Mouse (Mus musculus): Measurements from ENCODE around the gene Nop10.
"Not testable (repeated sequence)": the region's sequence is repeated elsewhere in the genome, so short reads cannot be mapped to it uniquely, and the experiment has no call there.

Nop10 gene

DNA sequence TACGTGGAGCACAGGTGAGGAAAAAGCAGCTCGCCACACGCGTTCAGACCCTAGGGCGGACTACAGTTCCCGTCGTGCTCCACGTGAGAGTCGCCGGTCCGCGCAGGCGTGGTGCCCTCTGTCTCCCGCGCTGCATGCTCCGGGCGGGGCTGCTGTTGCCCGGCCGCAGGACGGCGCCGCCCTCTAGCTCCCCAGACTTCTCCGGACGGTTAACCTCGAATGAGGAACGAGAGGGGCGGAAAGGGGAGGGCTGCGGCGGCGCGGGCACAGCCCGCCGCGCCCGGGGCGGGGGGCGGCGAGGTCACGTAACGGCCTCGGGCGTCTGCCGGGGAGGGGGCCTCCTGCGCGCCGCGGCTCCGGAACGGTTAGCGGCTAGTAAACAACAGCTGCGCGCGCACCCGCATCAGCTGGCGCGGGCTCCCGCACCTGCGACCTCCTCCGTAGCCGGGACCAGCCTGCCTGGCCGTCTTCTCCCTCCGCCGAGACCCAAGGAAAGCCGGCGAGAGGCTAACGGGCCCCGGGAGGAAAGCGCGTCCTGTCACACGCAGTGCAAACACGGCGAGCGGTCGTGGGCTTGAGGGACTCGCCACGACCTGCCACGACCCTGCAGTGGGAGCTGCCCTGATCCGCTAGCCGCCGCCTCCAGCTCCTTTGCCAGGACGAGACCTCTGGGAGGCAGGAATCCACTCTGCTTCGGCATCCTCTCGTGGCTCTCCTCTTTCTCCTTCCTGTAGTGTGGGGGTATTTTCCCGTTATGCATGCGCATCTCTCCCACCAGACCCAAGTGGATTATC lies 3.9 kb downstream of the Nop10 start, which contains the start of gene Slc12a6:
TSS of gene Slc12a6 (plus strand) at position 378 of the 794 bp plus-strand sequence.
- peak; percentile 81 for DNase-seq (ENCODE audit: low read depth)

DNA sequence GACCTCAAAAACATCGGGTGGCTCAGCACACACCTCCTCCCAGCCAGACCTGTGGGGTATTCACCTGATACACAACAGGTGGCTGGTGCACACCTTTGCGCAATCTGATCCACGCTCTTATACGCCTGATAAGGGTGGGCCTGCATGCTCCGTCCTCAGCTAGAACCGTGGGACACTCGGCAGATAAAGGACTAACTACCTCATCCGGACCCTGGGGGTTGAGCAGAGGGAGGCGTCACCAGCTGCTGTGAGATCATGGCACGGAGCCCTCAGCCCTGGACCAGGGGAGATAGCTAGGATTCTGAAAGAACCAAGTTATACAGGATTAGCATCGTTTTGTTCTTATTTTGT lies 4.5 kb downstream of the Nop10 start, which contains the start of gene Gm21985:
TSS of gene Gm21985 (plus strand) at position 73 of the 351 bp plus-strand sequence.
- DNase-seq (ENCODE audit: low read depth), result no peak

DNA sequence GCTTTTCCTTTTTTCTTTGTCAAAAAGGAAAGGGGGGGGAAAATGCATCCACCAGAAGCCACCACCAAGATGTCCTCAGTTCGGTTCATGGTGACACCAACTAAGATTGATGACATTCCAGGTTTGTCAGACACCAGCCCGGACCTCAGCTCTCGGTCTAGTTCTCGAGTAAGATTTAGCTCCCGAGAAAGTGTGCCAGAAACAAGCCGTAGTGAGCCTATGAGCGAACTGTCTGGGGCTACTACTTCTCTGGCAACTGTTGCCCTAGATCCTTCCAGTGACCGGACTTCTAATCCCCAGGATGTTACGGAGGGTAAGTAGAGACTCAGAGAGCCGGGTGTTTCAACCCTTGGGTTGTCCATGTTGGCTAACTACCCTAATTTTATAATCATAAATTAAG lies 5.1 kb downstream of the Nop10 start:
- DNase-seq (ENCODE audit: low read depth), result no peak

DNA sequence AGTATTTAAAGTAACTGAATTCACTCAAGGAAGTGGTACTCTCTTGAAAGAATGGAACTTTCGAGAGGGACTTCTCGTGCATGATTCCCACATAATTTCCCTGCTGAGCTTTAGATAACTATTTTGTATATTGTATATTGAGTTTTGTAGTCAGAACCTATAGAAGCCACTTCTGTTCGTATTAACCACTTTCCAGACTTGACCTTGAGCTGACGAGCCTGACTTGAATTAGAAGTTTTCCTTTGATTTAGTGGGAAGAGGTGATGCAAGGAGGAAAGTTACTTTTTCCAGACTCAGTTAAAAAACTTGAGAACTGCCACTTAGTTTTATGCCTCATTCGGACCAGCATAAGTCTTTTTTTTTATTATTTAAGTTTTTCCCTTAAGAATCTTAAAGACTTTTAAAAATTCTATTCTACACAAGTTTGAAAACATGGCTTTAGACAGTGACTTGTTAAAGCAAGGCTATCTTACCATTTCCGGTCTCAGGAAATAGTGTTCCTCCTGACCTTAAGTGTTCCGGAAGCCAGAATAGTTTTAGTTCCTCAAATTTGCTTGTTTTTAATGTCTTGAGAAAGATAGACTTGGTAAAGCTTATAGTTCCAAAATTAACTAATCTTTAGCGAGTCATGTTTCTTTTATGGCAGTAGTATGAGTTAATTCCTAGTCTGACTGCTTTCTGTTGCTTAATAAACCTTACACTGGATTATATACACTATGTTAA lies 6.0 kb downstream of the Nop10 start:
- DNase-seq (ENCODE audit: low read depth), result no peak

DNA sequence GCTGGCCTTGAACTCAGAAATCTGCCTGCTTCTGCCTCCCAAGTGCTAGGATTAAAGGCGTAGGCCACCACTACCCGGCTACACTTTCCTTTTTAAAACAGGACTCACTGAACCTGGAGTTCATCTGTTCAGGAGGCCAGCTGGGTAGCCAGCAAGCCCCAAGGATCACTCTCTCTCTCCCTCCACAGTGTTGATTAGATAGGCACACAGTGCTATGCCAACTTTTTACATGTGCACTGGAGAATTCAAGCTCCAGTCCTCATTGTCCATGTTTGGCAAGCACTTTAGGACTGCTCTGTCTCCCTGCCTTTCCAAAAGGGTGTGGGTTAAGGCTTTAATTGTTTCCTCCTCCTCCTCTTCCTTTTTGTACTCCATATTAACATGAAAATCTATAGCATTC lies 8.3 kb downstream of the Nop10 start:
- DNase-seq (ENCODE audit: low read depth), result no peak

DNA sequence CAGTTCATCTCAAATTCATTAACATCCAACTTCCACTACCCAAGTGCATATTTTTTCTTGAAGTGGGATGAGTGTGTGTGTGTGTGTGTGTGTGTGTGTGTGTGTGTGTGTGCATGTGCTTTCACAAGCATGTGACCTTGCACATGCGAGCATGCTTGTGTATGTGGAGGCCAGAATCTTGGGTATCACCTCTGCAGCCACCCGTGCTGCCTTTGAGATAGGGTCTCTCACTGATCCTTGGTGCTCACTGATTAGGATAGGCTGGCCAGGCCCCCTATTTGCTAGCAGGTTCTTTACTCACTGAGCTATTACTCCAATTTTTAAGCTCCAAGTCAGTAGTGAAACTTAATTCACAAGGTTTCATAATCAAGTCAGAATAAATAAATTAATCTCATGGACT lies 11.2 kb downstream of the Nop10 start:
- DNase-seq (ENCODE audit: low read depth), result no peak

DNA sequence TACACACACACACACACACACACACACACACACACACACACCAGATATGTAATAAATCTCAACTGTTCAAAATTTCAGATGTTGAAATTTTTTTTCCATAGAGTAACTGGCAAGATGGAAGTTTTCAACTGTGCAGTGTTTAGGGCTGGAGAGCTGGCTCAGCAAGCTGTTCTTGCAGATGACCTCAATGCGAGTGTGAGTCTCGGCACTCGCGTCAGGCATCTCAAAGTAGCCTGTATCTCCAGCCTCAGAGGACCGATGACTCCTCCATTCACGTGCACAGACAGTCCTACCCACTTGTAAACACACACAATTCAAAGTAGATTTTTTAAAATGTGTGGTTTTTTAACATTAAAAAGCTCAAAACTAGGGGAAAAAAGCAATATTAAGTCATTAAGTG lies 11.7 kb downstream of the Nop10 start:
- DNase-seq (ENCODE audit: low read depth), result no peak

DNA sequence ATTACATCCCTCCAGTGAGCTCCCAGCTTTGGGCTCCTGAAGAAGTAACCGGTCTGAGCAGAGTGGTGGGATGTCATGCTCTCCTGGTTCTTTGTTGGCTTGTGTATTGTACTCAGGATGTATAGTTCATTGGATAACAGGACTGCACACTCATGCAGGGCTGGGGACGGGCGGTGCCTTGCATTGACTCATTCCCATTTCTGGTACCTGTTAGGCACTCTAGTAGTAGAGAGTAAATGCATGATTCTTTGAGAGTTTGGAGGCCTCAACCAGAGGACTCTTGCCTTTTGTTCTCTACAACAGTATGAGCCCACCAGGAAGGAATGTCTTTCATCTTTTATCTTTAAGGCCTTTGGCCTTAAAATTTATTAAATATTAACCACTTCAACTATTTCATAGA lies 15.1 kb downstream of the Nop10 start:
- DNase-seq (ENCODE audit: low read depth), result no peak

DNA sequence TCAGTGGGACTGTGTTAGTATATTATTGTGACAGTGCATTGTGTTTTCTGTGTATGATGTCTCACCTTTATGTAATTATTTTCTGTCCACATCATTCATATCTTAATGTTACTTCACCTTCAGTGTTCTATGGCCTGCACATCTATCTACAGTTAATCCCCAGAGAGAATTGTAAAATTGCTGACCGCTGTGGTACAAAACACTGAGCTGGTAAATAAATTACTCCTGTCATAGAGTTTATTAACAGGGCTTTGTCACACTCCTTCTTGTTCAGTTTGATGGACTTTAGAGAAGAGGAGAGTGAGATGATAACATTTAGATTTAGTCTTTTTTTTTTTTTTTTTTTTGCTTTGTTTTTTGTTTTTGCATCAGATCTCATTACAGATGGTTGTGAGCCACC lies 21.1 kb downstream of the Nop10 start:
- no peak for DNase-seq (ENCODE audit: low read depth)

DNA sequence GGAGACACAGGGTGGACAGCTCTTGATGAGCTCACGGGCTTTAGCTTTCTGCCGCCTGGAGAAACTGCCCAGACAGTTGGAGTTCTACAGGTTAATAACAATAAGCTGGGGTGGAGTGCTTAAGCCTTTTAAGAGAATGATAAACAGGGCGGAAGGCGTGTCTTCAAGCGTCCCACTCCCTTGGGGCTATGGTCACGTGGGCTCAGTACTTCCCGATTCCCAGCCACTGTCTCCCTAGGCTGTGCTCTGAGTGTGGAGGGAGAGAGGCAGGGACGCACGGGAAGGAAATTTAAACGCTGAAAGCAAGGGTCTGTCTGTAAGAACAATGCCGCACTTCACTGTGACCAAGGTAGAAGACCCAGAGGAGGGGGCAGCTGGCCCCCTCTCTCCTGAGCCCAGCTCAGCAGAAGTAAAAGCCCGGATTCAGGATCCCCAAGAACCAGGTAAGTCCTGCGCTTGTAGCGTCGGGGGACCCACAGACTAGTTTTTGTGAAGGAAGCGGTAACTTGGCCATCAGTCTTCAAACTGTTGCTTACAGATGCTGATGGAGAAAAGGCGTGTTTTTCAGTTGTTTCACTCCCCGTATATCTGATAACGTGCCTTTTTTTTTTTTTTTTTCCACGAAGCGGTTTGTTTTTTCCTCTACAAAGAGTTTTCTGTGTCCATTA lies 22.8 kb downstream of the Nop10 start:
- DNase-seq (ENCODE audit: low read depth), result peak; percentile 62

DNA sequence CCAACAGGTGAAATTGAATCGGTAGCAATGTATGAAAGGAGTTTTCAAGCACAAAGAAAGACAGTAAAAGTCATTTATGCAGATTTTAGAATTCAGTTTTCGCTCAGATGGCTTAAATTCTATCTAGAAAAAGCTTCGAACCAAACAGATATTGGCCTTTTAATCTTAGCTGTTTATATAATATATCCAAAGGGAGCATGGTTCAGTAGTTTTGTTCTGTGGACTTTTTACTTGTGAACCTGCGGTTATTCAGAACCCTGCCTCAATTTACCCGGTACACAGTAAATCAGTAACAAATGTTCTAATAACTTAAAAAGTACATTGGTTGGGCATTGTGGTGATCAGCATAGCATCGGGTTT lies 23.3 kb downstream of the Nop10 start:
- DNase-seq (ENCODE audit: low read depth), result no peak

DNA sequence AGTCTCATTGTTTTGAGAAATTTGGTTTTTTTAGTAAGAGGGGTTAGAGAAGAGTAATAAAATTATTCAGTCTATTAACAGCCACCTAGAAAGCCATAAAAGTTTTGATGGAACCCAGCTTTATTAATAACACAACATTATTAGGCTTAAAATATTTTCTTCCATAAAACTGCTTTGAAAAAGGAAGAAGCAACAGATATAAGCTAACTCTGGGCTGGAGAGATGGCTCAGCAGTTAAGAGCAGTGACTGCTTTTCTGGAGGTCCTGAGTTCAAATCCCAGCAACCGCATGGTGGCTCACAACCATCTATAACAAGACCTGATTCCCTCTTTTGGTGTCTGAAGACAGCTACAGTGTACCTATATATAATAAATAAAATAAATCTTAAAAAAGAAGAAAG lies 24.3 kb downstream of the Nop10 start:
- not testable (repeated sequence) for DNase-seq (ENCODE audit: low read depth)

DNA sequence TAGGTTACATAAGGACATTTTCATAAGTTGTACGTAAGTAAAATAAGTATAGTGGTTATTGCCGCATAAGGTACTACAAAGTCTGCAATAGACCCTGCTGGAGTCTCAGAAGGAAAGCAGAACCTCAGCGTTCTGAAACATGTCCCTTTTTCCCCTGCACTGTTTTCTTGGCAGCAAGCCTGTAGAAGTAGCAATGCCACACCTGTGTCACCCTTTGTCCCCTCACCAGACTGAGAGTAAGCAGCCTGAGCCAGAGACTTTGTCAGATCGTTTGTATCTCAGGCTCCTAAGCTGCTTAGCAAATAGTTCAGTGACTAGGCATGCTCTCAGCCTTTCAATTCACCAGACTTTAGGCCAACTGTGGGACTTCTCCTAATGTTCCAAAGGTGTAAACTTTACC lies 25.3 kb downstream of the Nop10 start:
- no peak for DNase-seq (ENCODE audit: low read depth)

DNA sequence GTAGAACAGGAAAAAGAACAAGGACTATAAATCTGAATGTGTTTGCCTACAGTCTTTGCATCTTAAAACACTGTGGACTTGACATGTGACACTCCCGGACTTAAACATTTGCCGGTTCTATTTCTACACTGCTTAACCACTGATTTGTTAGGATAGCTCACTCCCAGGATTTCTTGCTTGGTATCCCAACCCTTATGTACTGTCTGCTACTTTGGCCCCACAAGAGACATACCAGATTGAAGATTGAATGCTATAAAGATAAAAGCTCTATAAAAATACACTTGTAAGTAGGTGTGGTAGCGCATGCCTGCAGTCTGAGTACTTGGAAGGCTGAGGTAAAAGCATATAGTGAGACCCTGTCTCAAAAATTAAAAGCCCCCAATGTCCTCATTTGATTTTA lies 27.8 kb downstream of the Nop10 start:
- DNase-seq (ENCODE audit: low read depth), result no peak

DNA sequence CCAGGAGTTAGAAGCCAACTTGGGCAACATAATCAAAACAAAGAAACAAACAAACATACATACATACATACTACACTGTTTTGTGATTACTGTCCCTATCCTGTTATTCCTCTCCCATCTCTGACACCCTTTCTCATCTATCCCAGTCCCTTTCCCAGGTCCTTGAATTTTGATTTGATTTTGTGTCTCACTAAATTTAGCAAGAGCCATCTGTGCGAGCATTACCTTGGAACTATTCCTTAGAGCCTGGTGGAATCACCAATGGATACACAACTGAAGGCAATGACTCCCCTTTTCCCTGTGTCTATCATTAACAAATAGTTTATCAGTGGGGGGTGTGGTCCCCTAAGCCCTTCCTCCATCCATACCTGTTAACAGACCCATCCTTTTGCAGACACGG lies 31.1 kb downstream of the Nop10 start:
- DNase-seq (ENCODE audit: low read depth), result no peak

DNA sequence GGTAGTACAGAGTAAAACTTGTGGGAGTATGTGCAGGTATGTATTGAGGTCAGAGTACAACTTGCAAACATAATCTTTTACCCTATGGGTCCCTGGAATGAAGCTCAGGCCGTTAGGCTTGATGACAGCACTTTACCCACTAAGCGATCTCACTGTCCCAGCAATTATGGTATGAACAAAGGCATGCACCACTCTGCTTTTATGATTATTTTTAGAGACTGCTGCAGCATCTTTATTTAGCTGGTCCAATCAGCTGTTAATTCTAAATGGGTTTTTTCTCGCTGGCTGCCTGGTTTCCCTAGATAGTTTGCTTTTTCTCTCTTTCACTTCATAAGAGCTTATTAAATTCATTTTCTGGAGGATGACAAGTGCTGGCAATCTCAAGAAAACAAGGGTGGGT lies 34.5 kb downstream of the Nop10 start:
- DNase-seq (ENCODE audit: low read depth), result no peak

DNA sequence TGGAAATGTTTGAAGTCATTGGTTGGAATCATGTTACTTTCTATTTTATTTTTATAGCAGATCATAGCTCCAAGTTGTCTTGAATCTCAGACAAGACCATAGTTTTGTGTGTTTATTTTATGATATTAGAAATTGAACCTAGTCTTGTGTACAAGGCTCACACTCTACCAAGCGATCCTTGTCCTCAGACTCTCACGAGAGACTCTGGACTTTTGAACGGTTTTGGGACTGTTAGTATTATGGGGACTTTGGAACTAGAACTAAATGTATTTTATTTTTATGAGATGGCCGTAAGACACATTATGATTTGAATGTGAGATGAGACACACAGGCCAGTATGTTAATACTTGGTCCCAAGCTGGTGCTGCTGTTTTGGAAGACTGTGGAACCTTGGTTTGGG lies 36.5 kb downstream of the Nop10 start:
- DNase-seq (ENCODE audit: low read depth), result no peak

DNA sequence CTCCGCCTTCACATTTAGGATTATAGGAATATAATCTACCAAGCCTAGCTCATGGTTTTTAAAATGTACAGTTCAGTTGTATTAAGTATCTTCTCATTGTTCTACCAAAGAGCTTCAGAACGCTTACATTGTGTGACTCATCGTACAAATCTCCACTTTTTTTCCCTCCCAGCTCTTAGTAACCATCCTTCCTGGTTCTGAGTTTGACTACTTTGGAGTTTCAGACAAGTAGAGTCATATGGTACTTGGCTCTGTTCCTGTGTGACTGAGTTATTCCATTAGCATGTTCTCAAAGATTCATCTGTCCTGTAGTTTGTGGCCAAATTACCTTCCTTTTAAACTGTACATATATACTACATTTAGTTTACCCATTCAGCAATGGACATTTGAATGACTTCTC lies 46.9 kb downstream of the Nop10 start:
- no peak for DNase-seq (ENCODE audit: low read depth)

DNA sequence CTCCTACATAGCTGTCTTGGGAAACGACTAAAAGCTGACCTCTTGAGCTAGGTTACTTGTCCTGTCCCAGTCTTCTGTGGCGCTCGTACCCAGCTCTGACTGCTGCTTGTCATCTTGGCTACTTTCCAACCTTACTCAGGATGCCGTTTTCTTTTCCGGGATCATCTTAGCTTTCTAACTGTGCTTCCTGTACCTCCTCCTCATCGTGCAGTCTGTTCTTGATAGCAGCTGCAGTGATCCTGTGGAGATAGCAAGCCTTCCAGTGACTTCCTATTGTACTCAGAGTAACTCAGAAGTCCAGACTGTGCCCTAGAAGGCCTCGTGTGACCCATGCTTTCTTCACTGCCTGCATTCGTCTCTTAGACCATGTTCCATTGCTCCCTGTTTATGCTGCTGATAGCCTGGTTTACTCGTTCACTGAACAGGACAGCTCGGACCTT lies 47.5 kb downstream of the Nop10 start:
- DNase-seq (ENCODE audit: low read depth), result no peak

Measured in c-Kit-positive CD71-positive TER-119-negative erythroid progenitor cells, embryonic 14.5 days (primary cell).